Mouse (Mus musculus): ENCODE data around the gene Trabd2b.

DNA sequence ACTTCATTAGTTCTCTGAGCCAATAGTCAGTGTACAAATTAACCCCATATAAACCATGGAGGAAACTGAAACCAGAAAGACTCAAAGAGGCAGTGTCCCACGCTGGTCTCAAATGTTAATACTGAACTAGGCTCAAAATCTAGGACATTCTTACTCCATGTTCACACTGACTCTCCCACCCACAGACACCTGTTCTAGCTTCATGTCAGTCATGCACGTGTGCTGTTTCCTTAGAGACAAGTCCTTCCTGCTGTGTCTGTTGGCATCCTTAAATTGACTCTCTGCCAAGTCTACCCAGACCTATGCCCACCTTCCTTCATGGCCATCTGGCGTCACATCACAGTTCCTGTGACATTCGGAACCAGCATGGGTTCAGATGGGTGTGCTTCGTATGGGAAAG is 21.3 kb upstream of the Trabd2b start:
- TF ChIP-seq CTCF (IDR thresholded peaks at IDR 0.05; ENCODE audit: low read depth) (no peak), EP300 (IDR thresholded peaks at IDR 0.05; ENCODE audit: low read depth) (no peak)

Data from heart, postnatal 0 days (tissue).